Mouse (Mus musculus) retina, postnatal 7 days (tissue): ENCODE results near the gene Klk12.
A peak's percentile ranks its signal among the peaks of the same experiment; 100 is the strongest.

Experiments
- DNase-seq: peaks from one replicate; pipeline ENCODE4 v3.0.0-alpha.2; 2012; ENCODE audit warnings: low read depth, low spot score

Klk12 gene

DNA sequence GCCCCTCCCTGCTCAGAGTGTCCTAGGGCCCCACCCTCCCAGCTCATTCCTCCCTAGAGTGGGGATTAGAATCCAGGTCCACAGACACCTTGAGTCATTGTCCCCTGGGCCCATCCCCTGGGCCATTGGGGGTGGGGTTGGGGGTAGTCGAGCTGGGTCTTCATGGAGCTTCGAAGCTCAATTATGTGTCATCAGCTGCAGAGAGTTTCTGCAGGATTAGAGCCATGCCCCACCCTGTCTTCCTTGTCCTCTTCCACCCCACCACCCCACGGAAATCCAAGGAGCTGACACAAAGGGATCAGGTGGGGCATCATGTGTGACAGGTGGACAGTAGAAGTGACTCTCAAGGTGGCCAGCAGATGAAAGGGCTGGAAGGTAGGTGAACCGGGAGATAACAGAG lies at the start of gene Klk12:
Gene Klk12 (plus strand): TSS at position 301 of the 400 bp plus-strand sequence.
- no peak for DNase-seq

DNA sequence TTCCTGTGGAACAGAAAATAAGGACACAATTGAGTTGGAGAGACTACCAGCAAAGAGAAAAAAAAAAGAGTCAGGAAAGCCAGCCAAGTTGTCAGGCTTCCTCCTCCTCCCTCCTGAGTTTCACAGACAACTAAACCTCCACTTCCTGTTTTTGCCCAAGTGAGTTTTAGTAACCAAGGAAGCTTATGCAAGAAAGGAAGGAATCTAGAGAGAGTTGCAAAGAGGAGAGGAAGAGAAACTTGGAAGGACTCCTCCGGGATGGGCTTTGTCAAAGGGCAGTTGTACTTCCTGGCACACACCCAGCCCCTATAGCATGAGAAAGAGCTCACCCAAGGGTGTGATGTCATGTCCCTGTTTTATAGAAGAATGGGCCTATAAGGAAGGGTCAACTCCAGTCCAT lies 20.9 kb upstream of the Klk12 start:
- no peak for DNase-seq

DNA sequence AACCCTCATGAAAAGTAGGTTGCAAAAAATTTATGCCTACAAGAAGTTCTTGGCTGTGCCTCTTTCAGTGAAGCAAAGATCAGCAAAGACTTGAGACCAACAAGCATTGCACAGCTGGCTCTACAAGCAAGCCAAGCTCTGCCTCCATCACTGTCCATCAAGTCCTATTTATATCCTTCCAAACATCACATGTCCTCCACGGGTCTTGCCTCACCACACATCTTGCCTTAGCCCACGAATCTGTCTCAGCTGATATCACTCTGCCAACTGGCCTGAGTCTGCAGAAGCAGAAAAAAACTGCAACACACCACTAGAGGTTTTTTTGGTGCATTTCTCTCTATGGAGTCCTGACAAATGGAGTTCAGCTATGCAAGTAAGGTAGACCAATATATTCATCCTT lies 15.9 kb upstream of the Klk12 start:
- no peak for DNase-seq

DNA sequence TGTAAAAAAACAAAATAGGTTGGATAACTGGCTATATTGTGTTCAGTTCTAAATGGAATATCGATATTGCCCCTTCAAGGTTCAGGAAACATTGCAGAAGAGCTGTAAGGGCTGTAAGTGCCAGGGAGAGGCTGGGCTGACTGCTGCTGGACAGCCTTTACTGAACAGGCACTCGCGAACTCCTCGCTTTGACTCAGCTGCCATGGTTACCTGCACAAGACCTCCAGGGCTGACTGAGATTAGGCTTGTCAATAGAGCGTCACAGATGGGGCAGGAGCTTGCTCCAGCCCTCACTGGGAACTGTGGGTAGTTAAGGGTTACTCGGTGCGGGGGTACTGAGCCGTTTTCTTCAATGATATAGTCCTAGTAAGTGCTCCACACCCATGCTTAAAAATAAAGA lies 2.2 kb upstream of the Klk12 start:
- DNase-seq = no peak

DNA sequence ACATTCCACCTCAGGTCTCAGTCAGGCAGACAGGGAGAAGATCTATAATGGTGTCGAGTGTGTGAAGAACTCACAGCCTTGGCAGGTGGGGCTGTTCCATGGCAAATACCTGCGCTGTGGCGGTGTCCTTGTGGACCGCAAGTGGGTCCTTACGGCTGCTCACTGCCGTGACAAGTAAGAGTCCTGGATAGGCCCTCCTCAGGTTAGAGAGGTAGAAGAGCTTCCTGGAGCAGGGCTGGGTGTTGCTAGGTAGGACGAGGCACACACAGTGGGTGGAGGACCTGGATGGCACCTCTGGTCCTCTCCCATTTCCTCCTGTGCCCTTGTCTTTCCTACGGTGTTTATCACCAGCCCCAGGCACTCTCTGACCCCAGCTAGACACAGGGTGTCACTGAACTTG lies 939 bp downstream of the Klk12 start:
- no peak for DNase-seq

DNA sequence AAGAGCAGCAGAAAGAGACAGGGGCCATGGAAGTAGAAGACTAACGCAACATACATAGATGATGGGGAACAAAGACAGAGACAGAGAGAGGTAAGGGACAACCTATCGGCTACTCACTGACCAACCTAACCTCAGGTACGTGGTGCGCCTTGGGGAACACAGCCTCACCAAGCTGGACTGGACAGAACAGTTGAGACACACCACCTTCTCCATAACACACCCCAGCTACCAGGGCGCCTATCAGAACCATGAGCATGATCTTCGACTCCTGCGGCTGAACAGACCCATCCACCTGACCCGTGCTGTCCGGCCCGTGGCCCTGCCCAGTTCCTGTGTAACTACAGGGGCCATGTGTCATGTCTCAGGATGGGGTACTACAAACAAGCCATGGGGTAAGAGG lies 2.0 kb downstream of the Klk12 start:
- no peak for DNase-seq

DNA sequence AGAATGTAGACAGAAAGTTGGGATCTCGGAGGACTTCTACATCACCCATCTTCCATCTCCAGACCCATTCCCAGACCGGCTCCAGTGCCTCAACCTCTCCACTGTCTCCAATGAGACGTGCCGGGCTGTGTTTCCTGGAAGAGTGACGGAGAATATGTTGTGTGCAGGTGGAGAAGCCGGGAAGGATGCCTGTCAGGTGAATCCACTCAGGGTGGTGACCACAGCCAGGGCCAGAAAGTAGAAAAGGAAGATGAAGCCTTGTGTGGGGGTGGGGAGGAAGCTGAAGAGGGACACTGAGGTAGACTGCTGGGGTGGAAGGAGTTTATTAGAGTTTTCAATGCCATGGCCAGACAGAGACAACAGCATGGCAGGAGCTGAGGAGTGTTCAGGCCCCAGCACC lies 3.2 kb downstream of the Klk12 start:
- no peak for DNase-seq

DNA sequence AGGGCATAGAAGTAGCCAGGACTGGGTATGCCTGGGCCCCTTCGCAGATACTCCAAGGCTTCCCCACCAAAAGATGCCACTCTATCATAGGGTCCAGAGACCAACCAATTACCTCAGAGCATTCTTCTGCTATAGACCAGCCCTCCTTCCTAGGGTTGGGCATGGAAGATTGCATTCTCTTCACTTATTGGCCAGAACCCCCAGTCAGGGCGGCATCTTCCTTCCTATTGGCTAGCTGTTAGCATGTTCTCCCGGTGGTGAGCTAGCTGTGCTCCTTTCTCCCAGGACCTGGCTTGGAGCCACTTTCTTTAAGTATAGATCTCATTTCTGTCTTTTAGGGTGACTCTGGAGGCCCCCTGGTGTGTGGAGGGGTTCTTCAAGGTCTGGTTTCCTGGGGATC lies 4.2 kb downstream of the Klk12 start:
- no peak for DNase-seq

DNA sequence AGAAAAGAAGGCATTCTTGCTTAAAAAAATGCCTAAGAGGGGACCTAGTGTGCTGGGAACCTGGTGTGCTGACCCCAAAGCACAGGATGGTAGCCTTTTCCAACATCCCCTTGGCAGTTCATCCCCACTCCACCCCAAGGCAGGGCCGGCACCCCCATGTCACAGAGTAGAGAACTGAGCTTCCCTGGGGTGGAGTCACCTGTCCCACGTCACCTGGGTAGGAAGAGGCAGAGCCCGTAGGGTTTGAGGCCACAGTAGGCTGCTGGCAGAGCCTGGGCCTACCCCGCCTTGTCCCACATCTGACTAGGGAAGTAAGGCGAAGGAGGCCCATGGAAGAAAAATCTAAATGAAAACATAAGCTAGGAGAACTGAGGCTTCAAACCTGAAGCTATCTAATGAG lies 5.7 kb downstream of the Klk12 start, which contains the start of gene Klk11:
Gene Klk11 (plus strand): TSS at position 241 of the 400 bp plus-strand sequence.
- no peak for DNase-seq

DNA sequence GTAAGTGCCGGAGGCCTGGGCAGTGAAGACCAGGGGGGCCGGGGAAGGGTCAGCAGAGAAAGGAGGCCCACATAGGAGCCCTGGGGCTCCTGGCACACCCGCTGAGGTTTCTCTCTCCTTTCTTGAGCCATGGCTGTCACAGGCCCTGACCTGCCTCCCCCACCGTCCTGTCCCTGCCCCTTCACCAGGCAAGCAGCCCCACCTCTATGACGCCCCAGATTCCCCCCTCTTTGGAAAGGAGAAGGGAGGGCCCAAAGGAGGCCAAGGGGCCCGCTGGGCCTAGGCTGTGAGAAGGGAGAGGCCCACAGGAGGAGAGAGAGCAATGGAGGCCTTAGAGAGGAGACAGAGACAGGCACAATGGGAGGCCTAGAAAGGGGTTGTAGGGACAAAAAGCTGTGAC lies 6.1 kb downstream of the Klk12 start:
- DNase-seq = no peak

DNA sequence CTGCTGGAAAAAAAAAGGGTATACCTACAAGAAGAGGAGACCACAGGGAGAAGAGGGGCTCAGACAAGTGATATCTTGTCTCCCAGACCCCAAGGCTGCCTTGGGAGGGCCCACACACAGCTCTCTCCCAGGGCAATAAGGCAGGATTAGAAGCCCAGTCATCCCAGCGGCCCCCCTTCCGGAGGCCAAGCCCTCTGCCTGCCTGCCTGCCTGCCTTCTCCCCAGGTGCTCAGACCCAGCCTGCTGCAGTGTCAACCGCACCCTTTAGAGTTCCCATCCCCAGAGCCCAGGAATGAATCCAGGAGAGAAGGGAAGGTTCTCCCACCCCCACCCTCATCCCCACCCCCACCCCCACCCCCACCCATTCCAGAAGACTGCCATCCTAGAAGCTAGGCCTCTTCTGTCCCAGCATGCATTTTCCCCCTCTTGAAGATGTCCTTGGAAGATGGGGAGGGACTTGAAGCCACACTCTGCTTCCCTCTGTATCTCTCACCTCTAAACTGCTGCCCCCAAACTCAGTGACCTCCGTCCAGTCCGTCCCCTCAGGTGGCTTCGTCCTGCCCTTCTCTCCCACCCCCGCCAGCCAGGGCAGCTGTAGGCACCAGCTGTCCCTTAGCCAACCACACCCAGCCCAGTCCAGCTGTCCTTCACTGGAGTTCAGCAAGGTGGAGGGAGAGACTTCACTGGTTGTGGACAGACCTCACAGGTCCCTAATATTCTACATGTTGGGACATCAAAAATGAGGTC lies 6.8 kb downstream of the Klk12 start:
- DNase-seq = no peak

DNA sequence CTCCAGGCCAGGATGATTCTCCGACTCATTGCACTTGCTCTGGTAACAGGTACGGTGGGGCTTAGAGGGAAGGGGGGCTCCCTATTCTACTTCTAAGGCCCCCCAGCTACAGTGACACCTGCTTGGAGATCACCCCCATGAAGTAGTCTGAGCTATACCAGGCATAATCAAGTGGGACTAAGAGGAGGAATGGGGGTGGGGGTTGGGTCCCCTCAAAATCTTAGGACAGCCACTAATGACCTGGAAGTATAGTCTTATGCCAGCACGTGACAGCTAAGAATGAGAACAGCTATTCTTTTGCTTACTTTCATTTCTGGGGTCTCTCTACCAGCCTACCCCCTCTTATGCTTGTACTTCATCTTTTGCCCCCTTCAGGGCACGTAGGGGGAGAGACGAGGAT lies 7.8 kb downstream of the Klk12 start:
- no peak for DNase-seq

DNA sequence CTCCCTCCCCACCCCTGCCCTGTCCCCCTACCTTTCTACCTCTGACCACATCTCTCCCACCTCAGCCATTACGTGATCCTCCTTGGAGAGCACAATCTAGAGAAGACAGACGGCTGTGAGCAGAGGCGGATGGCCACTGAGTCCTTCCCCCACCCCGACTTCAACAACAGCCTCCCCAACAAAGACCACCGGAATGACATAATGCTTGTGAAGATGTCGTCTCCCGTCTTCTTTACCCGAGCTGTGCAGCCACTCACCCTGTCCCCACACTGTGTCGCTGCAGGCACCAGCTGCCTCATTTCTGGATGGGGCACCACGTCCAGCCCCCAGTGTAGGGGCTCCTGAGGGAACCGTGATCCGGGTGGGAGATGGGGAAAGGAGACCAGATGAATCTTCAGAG lies 8.7 kb downstream of the Klk12 start:
- DNase-seq = no peak

DNA sequence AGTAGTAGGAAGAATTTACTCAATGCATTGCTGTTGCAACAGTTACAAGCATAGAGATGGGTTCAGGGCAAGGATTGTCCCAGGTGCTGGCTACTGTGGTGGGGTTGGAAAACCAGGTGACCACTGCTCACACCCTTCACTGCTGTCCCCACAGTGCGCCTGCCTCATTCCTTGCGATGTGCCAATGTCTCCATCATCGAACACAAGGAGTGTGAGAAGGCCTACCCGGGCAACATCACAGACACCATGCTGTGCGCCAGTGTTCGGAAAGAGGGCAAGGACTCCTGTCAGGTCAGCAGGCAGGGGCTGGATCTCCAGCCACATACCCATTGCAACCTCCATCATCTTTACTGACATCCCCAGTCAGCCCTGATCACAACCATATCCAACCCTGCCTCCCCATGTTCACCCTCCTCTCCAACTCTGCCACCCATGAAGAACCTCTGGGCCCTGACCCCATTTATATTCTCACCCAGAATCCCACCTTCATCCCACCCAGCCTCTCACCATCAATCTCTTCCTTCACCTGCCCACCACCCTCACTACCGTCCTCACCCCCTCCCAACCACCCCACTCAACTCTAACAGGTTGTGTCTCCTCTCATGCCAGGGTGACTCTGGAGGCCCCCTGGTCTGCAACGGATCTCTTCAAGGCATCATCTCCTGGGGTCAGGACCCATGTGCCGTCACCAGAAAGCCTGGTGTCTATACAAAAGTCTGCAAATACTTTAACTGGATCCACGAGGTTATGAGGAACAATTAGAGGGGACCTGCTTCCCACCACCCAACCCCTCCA lies 9.7 kb downstream of the Klk12 start:
- DNase-seq = no peak

DNA sequence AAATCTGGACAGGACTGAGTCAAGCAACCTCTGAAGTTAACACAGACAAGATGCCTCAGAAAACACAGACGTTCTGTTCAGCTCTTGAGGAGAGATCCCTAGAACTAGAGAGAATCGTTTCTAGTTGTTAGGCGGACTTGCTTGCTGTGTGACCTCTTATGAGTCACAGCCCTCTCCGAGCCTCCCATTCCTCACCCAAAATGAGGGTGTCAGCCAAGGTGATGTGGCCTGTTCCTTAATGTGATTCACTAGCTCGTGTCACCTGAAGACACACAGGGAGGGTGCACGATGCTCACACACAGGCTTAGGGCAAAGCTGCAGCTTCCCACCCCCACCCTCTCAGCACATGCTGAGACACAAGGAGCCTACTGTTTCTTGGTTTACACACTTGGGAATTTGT lies 11.5 kb downstream of the Klk12 start:
- DNase-seq = no peak

DNA sequence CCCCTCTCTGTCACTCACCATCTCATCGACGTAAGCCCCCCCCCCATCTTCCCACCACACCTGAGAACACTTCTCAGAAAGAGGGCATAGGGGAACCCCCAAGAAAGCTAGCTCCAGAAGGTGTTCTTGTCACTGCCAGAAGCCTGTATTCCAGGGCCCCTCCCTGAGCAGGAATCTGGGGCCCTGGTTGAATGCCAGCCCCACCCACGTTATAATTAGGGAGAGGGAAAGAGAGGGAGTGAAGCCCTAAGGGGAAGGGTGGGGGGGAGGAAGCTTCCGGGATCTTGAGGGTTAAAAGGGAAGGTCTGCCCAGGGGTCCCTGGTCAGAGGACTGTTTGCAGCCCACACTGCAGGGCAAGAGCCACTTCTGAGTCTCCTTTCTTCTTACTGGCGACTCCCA lies 12.0 kb downstream of the Klk12 start, which contains the start of gene Klk10:
Gene Klk10 (plus strand): TSS at position 290 of the 400 bp plus-strand sequence.
- DNase-seq = no peak

DNA sequence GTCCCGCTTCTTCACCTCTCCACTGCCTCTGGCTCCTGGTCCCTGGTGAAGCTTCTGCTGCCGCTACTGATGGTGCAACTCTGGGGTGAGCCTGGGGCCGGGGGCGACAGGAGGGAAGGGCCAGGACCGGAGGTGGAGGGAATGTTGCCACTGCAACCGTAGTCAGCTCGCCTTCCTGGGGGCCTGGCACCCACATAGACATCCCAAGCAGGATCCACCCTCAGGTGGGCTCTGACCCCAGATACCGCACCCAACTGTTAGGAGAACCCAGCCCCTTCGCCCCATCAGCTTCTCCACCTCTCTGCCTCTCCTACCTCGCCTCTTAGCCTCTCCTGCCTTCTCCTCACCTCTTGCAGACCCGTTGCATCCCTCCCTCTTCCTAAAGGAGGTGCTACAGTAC lies 12.8 kb downstream of the Klk12 start:
- no peak for DNase-seq

DNA sequence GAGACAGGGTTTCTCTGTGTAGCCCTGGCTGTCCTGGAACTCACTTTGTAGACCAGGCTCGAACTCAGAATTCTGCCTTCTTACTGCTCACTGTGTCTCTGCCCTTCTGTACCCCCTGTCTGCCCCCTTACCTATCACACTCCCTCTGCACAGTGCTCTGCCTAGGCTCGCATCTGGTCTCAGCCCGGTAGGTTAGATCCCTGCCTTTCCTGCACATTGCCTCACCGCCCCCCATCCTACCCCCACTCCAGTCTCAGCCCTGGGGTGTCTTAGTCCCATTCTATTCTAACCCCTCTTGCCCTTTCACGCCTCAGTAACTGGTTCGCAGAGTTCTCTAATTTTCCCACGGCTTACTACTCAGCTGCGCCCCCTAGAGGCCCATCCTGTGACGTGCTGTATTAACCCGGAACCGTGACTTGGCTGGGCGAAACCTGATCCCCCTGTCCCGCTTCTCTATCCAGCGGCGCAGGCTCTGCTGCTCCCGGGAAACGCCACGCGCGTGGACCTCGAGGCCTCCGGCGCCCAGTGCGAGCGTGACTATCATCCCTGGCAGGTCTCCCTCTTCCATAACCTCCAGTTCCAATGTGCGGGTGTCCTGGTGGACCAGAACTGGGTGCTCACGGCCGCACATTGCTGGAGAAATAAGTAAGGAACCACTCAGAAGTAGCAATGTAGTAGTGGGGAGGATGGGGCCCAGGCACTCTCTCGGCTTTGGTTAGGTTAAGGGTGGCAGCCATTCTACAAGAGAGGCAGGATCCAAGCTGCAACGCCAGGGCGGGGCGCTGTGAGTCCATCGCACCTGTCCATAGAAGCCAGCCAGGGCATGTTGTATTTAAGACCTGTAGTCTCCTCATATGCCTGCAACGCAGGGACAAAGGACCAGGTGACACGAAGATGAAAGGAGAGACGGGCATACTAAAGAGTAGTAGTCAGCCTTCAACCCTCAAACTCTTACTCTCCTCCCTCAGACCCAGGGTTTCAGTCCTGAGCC lies 13.9 kb downstream of the Klk12 start:
- peak; percentile 62 for DNase-seq

DNA sequence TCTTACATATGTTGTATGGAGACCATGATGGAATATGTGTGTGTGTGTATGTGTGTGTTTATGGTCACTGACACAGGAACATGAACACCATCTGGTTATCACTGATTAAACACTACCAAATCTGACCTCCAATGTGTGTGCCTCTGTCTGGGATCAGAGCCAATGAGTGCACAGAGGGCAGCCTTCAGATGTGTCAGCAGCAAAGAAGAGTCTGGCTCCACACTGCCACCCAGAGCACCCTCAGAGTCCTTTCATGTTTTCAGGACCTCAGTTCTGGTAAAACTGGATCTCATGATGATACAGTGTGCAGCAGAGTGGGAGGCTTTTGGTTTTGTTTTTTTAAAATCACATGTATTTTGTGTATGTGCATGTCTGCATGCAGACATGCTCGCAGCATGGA lies 16.6 kb downstream of the Klk12 start:
- no peak for DNase-seq

DNA sequence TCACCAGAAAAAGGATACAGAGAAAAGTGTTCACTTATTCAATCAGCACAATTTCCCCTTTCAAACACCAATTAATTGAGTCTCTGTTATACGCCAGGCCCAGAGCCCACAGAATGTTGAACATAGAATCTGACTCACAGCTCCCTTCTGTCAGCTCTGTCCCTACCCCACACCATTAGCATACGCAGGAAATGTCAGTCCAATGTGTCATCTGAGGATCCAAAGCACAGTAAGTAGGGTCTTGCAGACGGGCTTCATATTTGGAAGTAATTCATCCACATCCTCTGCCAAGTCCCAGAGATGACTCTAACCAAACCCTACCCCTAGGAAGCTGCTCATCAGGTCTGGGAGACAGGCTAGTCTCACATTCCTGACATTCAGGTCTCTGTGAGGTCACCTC lies 19.4 kb downstream of the Klk12 start:
- DNase-seq = no peak

DNA sequence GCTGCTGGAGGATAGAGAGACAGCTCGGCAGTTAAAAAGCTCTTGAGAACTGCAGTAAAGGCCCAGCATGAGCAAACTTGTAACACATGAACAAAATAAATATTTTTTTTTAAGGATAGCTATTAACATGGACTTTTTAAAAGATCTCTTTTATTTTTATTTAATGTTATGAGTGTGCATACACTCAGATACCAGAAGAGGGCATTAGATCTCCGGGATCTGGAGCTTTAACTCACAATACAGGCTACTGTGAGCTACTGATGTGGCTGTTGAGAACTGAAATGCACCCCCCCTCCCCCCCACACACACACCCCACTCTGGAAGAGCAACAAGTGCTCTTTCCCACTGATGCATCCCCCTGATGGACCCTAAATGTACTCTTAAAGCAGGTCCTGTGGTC lies 20.6 kb downstream of the Klk12 start:
- DNase-seq = no peak

DNA sequence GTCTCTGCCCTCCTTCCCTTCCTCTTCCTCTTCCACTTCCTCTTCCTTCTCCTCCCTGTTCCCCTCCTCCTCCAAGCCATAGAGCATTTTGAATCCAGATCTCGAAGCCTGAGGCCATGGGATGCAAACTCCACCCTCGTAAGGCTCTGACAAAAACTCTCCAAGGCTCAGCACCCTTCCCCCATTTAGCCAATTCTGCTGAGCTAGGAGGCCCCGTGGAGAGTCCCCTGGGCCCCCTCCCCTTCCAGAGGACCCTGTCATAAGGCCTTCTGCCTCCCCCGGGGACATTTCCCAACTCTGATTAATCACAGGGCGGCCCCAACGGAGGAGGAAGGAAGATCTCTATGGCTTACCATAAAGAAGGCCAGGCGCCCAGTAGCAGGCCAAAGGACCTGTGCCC lies 22.9 kb downstream of the Klk12 start, which contains the start of gene Klk9:
Gene Klk9 (plus strand): TSS at position 301 of the 400 bp plus-strand sequence.
- no peak for DNase-seq
